Mouse (Mus musculus) lung, postnatal 0 days (tissue): Measurements from ENCODE around the gene Ssh2.
"Not testable (repeated sequence)": the region's sequence is repeated elsewhere in the genome, so short reads cannot be mapped to it uniquely, and the experiment has no call there.

Experiments
- CTCF ChIP-seq: IDR thresholded peaks from 2 replicates; pipeline ENCODE4 v1.5.1; 2016; ENCODE audit warnings: antibody characterized with exemption, mild to moderate bottlenecking
- EP300 ChIP-seq: IDR thresholded peaks from 2 replicates; pipeline ENCODE4 v1.6.1; 2016; ENCODE audit warnings: antibody characterized with exemption, mild to moderate bottlenecking, control low read depth

DNA sequence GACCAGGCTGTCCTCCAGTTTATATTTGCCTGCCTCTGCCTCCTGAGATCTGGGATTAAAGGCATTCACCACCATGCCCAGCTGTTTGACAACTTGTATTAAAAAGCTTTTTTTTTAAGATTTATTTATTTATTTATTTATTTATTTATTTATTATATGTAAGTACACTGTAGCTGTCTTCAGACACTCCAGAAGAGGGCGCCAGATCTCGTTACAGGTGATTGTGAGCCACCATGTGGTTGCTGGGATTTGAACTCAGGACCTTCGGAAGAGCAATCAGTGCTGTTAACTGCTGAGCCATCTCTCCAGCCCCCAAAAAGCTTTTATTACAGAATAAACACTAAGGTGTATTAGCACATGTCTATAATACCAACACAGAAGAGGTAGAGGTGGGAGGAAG is 172.1 kb downstream of the Ssh2 start:
- not testable (repeated sequence) for TF ChIP-seq EP300, CTCF
